Mouse (Mus musculus) mouse embryonic stem cell (cell line): ENCODE measurements around the gene Ykt6.
"Not testable (repeated sequence)": the region's sequence is repeated elsewhere in the genome, so short reads cannot be mapped to it uniquely, and the experiment has no call there.

ENCODE experiments used
- in situ Hi-C, 2 experiments: fragments of 300-500 bp; cut with MboI; formaldehyde crosslinking; loops; 1 replicate in 1 of 2; 3 replicates in 1 of 2; pipeline ENCODE4 v1.14.3; 2019 to 2020; ENCODE audit warnings: low sequenced_read_pairs in 2 of 2, low pct_unique_long_range_greater_than_20kb in 1 of 2, mixed read lengths in 1 of 2; ENCODE audit not compliant: unreplicated experiment in 1 of 2

Gene Ykt6

DNA sequence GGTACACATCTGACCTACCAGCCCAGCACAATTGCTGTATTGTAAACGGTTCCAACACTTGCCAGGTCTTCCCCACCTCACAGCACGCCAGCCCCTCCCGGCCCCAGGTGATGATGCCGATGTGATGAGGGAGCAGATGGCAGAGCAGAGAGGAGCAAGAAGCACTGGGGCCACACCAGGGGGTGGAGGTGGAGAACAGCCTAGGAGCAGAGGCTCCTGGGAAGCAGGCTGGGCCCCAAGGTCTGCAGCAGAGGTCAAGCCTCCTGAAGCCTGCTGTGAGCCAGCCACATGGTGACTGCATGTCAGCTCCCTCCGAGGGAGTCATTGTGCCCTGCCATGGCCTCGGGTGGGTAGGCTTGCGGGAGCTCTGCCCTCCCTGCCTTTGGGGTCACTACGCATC, 25.1 kb downstream of the Ykt6 start:
- in situ Hi-C loops: no loop called here

GRCm38 (mm10) chr11:5981323-5981722, 25.8 kb downstream of the Ykt6 start:
- in situ Hi-C loops: no loop called here

DNA sequence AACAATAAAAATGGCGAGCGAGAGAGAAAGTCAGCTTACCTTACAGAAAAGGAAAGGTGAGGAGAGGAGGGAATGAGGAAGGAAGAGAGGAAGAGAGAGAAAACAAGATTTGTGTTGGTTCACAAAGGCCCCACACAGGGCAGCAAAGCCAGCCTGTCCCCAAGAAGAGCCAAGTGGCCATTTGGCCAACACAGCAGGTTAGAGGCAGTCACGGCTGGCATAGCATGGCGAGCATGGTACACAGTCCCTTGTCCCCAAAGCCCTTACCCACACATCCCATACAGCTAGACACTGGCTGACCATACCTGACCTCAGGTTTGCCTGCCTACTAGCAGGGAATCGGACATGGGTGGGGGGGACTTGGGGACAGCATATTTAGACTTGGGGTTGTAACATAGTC, 28.1 kb downstream of the Ykt6 start:
- in situ Hi-C loops: no loop called here

DNA sequence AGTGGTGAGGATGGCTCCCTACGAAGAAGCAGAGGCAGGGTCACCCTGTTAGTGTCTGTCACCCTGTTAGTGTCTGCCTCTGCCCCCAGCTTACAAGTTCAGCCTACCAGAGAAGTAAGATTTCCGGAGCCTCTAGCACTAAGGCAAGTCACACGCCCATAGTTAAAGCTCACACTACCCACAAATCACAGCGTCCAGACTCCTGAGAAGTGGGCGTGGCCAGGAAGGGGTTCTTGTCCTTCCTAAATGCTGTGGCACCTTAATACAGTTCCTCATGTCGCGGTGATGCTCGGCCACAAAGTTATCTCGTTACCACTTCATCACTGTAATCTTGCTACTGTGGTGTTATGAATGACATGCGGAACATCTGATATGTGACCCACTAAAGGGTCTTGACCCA, 32.6 kb downstream of the Ykt6 start:
- in situ Hi-C loops: no loop called here

DNA sequence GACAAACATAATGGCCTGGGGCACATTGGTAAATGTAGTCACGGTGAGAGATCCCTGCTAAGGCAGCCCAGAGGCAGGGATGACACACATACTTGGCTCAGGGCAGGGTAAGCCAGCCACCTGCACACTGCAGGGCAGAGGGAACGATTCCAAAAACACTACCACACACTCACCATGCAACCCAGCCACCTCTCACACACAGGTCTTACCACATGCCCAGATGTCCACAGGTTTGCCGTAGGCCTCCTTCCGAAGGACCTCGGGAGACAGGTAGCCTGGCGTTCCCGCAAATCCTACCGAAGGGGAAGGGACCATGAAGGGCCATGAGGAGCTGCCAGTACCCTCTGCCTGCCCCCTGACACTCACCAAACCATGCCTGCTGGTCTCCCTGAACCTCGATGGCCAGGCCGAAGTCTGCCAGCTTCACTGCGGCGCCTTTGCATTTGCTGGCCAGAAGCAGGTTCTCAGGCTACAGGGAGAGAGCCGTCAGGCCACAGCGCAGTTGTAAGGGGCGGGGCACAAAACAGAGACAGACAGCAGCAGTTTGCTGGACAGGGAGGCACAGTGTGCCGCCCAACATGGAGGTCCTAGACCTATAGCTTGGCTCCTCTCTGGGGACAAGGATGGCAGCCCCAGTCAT, 34.6 kb downstream of the Ykt6 start:
- in situ Hi-C loops: loop anchor here (5.0 to 10.0 kb wide), 3 partner anchors 202 to 275 kb away; partner anchors contain the start of gene Ddx56 (in 1 of the 2)

DNA sequence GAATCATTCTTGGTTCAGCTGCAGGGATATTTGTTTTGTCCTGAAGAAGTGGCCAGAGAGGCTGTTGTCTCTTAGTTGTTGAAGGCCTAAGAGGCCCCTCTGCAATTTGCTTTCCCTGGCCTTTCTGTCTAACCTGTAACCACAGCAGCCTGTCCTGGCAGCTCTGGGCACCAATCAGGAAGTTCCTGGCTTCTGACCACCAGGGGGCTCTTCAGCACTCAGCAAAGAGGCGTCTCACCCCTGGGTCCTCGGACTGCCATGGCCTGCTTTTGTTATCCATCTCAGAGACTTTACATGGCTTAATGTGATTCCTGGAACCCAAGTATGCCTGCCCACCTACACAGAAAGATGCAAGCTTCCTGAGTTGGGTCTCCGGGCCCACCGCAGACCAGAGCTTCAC, 35.4 kb downstream of the Ykt6 start:
- in situ Hi-C loops: loop anchor here (5.0 to 10.0 kb wide), 3 partner anchors 201 to 274 kb away; partner anchors contain the start of gene Ddx56 (in 1 of the 2)

- in situ Hi-C loops: loop anchor here (5.0 to 10.0 kb wide), 3 partner anchors 198 to 271 kb away; partner anchors contain the start of gene Ddx56 (in 1 of the 2)
Observed at GRCm38 (mm10) chr11:5994212-5994611, 38.7 kb downstream of the Ykt6 start.

DNA sequence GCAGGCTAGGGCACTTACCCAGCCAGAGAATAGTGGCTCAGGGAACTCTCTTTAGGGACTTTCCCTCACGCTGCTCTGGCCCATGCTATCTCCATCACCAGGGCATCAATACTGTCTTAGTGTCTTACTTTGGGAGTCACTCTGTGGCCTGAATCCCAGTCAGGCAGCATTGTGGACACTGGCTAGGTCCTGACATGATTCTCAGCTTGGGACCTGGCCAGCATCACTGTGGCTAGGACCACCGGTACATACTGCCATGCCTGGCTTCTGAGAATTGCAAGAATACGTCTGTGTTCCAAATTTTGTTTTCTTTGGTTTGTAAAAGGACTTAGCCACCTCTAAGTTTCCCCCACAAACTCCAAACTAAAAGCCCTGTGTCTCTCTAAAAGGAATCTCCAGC, 39.4 kb downstream of the Ykt6 start:
- in situ Hi-C loops: loop anchor here (5.0 to 10.0 kb wide), 3 partner anchors 197 to 270 kb away; partner anchors contain the start of gene Ddx56 (in 1 of the 2)

DNA sequence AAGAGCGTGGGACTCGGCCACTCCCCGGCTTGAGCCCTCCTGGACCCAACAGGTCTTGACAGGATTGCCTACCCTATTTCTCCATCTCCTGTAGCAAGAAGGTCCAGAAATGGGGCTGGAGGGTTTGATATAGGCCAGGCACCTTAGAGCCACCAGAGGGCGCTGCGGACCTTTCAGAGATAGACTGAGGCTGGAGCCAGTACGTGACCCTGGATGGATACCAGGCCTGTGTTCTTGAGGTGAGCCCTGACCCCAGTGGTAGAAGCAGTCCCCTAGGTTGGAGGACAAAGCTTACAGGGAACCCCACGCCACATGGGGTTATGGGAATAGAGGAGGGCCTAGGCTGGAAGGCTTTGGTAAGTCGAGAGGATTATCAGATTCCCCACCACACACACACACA, 40.5 kb downstream of the Ykt6 start:
- in situ Hi-C loops: loop anchor here (10.0 kb wide), 2 partner anchors 199 to 269 kb away; partner anchors contain the start of gene Ddx56 (in 1 of the 2)

DNA sequence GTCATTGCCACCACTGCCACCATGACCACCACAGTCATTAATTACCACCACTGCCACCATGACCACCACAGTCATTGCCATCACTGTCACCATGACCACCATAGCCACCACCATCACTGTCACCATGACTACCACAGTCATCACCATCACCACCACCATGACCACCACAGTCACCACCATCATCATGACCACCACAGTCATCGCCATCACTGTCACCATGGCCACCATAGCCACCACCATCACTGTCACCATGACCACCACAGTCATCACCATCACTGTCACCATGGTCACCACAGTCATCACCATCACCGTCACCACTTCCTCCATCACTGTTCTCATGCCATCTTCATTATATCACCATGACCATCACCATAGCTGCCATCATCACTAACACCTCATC, 43.0 kb downstream of the Ykt6 start:
- in situ Hi-C loops: loop anchor here (10.0 kb wide), 2 partner anchors 196 to 266 kb away; partner anchors contain the start of gene Ddx56 (in 1 of the 2)

DNA sequence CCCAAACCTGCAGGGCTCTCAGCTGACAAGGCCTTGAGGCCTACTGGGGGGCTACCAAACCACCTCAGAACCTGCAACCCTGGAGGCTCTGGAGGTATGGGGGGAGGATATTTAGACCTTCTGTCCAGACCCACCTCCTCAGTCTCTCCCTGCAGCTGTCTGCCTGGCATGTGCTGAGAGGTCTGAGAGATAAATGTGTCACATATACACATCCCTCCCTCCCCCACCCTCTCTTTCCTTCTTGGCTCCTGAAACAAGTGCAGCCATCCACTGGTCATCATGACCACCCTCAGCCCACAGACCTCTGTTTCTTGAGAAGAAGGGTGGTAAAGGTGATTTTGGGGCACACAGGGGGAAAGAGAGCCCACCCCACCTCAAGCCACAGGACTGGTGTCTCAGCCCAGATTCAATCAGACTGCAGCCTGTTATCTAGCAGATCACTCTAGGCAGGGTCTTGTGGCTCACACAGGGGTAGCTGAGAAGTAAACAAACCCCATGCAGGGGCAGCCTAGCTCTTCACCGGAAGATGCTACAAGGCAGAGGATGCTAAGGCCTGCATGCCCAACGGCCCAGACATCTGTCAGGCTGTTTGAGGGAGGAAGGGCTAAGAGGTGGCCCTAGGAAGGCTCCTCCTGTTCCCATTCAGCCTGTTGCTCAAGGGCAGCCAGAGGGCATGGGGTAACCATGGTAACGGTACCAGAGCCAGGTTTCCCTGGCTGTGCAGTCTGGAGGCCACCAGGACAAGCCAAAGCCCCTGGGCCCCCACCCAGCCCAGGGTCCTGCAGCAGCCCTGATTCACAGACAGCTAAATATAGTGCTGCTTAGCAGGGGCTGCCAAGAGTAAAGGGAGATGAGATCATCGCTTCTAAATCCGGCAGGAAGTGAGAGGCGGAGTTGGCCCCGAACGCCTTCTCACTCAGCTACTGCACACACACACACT, 44.6 kb downstream of the Ykt6 start:
- in situ Hi-C loops: loop anchor here (5.0 to 10.0 kb wide), 3 partner anchors 62 to 265 kb away; partner anchors contain the start of gene Ddx56 (in 1 of the 2)

DNA sequence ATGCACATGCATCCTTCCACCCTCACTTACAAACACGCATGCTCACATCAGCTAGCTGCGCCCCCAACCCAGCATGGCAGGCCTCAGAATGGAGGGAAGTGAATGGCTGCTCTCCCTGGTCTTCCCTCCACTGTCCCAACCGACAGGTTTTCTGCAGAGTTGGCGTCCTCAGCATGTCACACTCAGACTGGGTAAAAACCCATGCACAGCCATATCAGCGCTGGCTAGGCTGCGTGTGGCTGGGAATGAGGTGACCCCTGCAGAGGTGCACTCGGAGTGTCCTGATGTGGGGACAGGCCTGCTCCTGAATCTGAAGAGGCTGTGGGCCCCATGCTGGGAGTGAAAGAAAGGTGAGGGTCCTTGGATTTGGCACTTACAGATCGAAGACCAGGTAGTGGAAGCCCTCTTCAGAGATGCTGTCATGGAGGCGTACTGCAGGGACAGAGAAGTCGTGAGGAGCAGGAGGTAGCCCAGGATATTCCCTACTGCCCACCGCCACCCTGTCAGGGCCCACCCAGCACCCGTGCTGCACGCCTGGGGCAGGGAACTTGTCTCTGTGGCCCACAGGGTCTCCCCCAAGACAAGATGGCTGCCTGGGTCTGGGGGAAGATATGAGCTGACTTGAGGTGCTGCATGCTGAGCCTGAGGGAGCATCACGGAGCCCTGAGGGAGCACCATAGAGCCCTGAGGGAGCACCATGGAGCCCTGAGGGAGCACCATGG, 45.6 kb downstream of the Ykt6 start:
- in situ Hi-C loops: loop anchor here in 1 of 2 experiments (5.0 kb wide), 1 partner anchor 61 kb away; no protein-coding TSS in a partner anchor

- in situ Hi-C loops: loop anchor here in 1 of 2 experiments (5.0 kb wide), 1 partner anchor 60 kb away; no protein-coding TSS in a partner anchor
Observed at GRCm38 (mm10) chr11:6001981-6002649, 46.6 kb downstream of the Ykt6 start.

GRCm38 (mm10) chr11:6003046-6003639, 47.6 kb downstream of the Ykt6 start:
- in situ Hi-C loops: loop anchor here in 1 of 2 experiments (5.0 kb wide), 1 partner anchor 59 kb away; no protein-coding TSS in a partner anchor

DNA sequence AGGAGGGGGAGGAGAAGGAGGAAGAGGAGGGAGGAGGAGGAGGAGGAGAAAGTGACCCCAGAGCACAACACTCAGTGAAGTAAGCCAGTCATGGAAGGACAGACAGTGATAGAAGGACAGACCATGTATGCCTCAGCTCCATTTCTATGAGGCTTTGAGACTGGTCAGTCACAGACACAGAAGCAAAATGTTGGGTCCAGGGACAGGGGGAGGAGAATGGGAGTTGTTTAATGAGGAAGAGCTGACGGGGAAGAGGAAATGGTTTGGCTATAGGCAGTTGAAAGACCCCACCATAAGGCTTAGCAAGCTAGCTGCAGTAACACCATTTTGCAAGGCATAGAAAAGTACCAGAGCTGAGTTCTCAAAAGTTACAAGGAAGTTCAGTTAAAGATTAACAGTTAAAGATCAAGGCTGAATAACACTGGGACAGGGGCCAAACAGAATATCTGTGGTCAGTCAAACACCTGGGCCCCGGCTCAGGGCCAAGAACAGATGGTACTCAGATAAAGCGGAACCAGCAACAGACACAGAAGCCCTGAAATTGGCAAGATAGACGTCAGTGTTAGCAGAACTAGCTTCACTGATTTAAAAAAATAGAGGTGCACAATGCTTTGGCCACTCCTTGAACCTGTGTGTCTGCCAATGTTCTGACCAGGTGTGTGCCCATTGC, 50.0 kb downstream of the Ykt6 start:
- in situ Hi-C loops: not testable (repeated sequence)

GRCm38 (mm10) chr11:6006351-6007009, 51.0 kb downstream of the Ykt6 start:
- in situ Hi-C loops: not testable (repeated sequence)
